Mouse (Mus musculus) kidney, embryonic 14.5 days (tissue): ENCODE results near the gene Slc45a3. TPM values are rescaled to one million over a fixed set of nuclear protein-coding genes. Genes with fewer than 3 reads are reported as not detected.

ENCODE experiments used
- ATAC-seq: fragments of 200-750 bp; cut with Nextera tagmentation; 2 replicates; pipeline ENCODE4 v1.8.0; 2017; ENCODE audit warnings: moderate number of reproducible peaks, mild to moderate bottlenecking, moderate TSS enrichment, moderate library complexity; ENCODE audit not compliant: low FRiP score, low TSS enrichment
- H3K27ac ChIP-seq: fragments of 300-500 bp; sonication (generic); 2 replicates; pipeline ENCODE4 v1.5.1; 2014; ENCODE audit warnings: low read depth, mild to moderate bottlenecking, low read length, moderate library complexity, mixed read lengths
- H3K27me3 ChIP-seq: fragments of 300-500 bp; sonication (generic); 2 replicates; pipeline ENCODE4 v1.6.1; 2014; ENCODE audit warnings: mild to moderate bottlenecking, low read length; ENCODE audit not compliant: control insufficient read depth, insufficient read depth
- H3K36me3 ChIP-seq: fragments of 300-500 bp; sonication (generic); 2 replicates; pipeline ENCODE4 v1.6.1; 2014; ENCODE audit warnings: low read length, mixed read lengths; ENCODE audit not compliant: control insufficient read depth, insufficient read depth
- H3K4me1 ChIP-seq: fragments of 300-500 bp; sonication (generic); 2 replicates; pipeline ENCODE4 v1.6.1; 2014; ENCODE audit warnings: low read length, mixed read lengths; ENCODE audit not compliant: control insufficient read depth, insufficient read depth
- H3K4me2 ChIP-seq: fragments of 300-500 bp; sonication (generic); replicated peaks from 2 replicates; pipeline ENCODE4 v1.6.1; 2014; ENCODE audit warnings: low read depth, mild to moderate bottlenecking, low read length
- H3K4me3 ChIP-seq: fragments of 300-500 bp; sonication (generic); 2 replicates; pipeline ENCODE4 v1.5.1; 2014; ENCODE audit warnings: mild to moderate bottlenecking, low read length
- H3K9ac ChIP-seq: fragments of 300-500 bp; sonication (generic); 2 replicates; pipeline ENCODE4 v1.6.1; 2014; ENCODE audit warnings: low read depth, mild to moderate bottlenecking, low read length, moderate library complexity
- H3K9me3 ChIP-seq: fragments of 300-500 bp; sonication (generic); 2 replicates; pipeline ENCODE4 v1.6.1; 2016; ENCODE audit warnings: low read length; ENCODE audit not compliant: control insufficient read depth
- WGBS: fragments of 180-500 bp; shearing (Covaris S2); extraction: QIAGEN DNeasy Blood & Tissue Kit; methylation state at CpG from one replicate; pipeline ENCODE4 v1.1.7; 2014; 5-methylcytosine and 5-hydroxymethylcytosine counted together
- polyA plus RNA-seq: library from polyadenylated mRNA; unstranded; fragments of >200 nt; fragmentation: Nextera tagmentation; extraction: Ambion mirVana; gene quantifications from 2 replicates; pipeline ENCODE4 v1.2.1, GENCODE M21; 2014

Gene Slc45a3
- polyA plus RNA-seq, 1 experiment from 2014 or later = 7.3 TPM

GRCm38 (mm10) chr1:132026925-132027646, 64.3 kb downstream of the Slc45a3 start:
- 91% methylated on average over 11 of the region's 11 CpGs for WGBS

GRCm38 (mm10) chr1:132027978-132028377, 65.2 kb downstream of the Slc45a3 start:
- 88% methylated on average over 5 of the region's 5 CpGs for WGBS
- Histone ChIP-seq H3K9ac (no peak overlapping the region), H3K4me2 (no peak overlapping the region), H3K4me1 (no peaks in the 10 kb centered on the region), H3K27me3 (no peaks in the 10 kb centered on the region), H3K27ac (no peak overlapping the region), H3K4me3 (no peak overlapping the region), H3K9me3 (no peaks in the 10 kb centered on the region), H3K36me3 (peaks cover 57% of the 10 kb centered on the region)
- no peak for ATAC-seq

More at GRCm38 (mm10) chr1:132026925-132027646, 64.3 kb downstream of the Slc45a3 start:
- Histone ChIP-seq H3K27me3 (no peaks in the 10 kb centered on the region), H3K9me3 (no peaks in the 10 kb centered on the region), H3K4me2 (no peak overlapping the region), H3K27ac (no peak overlapping the region), H3K36me3 (peaks cover 55% of the 10 kb centered on the region), H3K4me1 (no peaks in the 10 kb centered on the region), H3K9ac (no peak overlapping the region), H3K4me3 (no peak overlapping the region)
- ATAC-seq = no peak

GRCm38 (mm10) chr1:132028413-132028812, 65.6 kb downstream of the Slc45a3 start:
- WGBS = 95% methylated on average over 9 of the region's 9 CpGs
- ATAC-seq = no peak

GRCm38 (mm10) chr1:132030574-132030973, 67.8 kb downstream of the Slc45a3 start:
- Histone ChIP-seq H3K4me1 (no peaks in the 10 kb centered on the region), H3K9ac (no peak overlapping the region), H3K27ac (no peak overlapping the region), H3K4me3 (no peak overlapping the region), H3K27me3 (no peaks in the 10 kb centered on the region), H3K9me3 (no peaks in the 10 kb centered on the region), H3K4me2 (no peak overlapping the region), H3K36me3 (peaks cover 43% of the 10 kb centered on the region)
- 68% methylated on average over 2 of the region's 2 CpGs for WGBS
- ATAC-seq = no peak

More at GRCm38 (mm10) chr1:132028413-132028812, 65.6 kb downstream of the Slc45a3 start:
- Histone ChIP-seq H3K27me3 (no peaks in the 10 kb centered on the region), H3K36me3 (peaks cover 56% of the 10 kb centered on the region), H3K4me2 (no peak overlapping the region), H3K4me1 (no peaks in the 10 kb centered on the region), H3K9me3 (no peaks in the 10 kb centered on the region), H3K4me3 (no peak overlapping the region), H3K9ac (no peak overlapping the region), H3K27ac (no peak overlapping the region)

GRCm38 (mm10) chr1:132032172-132032571, 69.4 kb downstream of the Slc45a3 start:
- 91% methylated on average over 7 of the region's 7 CpGs for WGBS
- no peaks in the 10 kb centered on the region for H3K27me3 ChIP-seq
- H3K36me3 ChIP-seq = peaks cover 34% of the 10 kb centered on the region
- no peaks in the 10 kb centered on the region for H3K9me3 ChIP-seq
- no peaks in the 10 kb centered on the region for H3K4me1 ChIP-seq
- no peak overlapping the region for H3K27ac ChIP-seq
- no peak overlapping the region for H3K4me2 ChIP-seq
- no peak overlapping the region for H3K4me3 ChIP-seq
- no peak overlapping the region for H3K9ac ChIP-seq
- no peak for ATAC-seq

Other genes starting within 250 kb of the Slc45a3 start
- gene Slc26a9, start 218.9 kb upstream of the Slc45a3 start, polyA plus RNA-seq = 0.33 and 0.62 TPM in 2 replicates
- 1.1 and 2.1 TPM in 2 replicates for gene Pm20d1, start 165.6 kb upstream of the Slc45a3 start, polyA plus RNA-seq
- 10.7 and 11.2 TPM in 2 replicates for gene Slc41a1, start 135.5 kb upstream of the Slc45a3 start, polyA plus RNA-seq
- gene Rab29, start 95.7 kb upstream of the Slc45a3 start, polyA plus RNA-seq = 15.4 and 17.2 TPM in 2 replicates
- 67.3 and 95.9 TPM in 2 replicates for gene Nucks1, start 52.4 kb upstream of the Slc45a3 start, polyA plus RNA-seq
- gene Elk4, start 44.6 kb downstream of the Slc45a3 start, polyA plus RNA-seq = 35.4 and 37.3 TPM in 2 replicates
- gene Mfsd4a, start 105.1 kb downstream of the Slc45a3 start, polyA plus RNA-seq = 5.4 and 19.7 TPM in 2 replicates
- gene Cdk18, start 176.7 kb downstream of the Slc45a3 start, polyA plus RNA-seq = 6.3 and 6.5 TPM in 2 replicates
- 0.37 TPM in 1 of 2 replicates, not detected in the other for gene Lemd1, start 228.5 kb downstream of the Slc45a3 start, polyA plus RNA-seq
- gene AC124108.1, start 228.5 kb downstream of the Slc45a3 start, polyA plus RNA-seq = 0.05 and 0.09 TPM in 2 replicates